Mouse (Mus musculus) B cell, adult 2 months (primary cell): ENCODE results near the gene Adamts17.

ENCODE experiments used
- DNase-seq, 2 experiments: peaks; one replicate each; pipeline ENCODE4 v3.0.0; 2022

The Adamts17 gene

GRCm38 (mm10) chr7:66847299-66847698 lies 7.8 kb downstream of the Adamts17 start:
- no peak for DNase-seq

- no peak for DNase-seq
These were observed 9.8 kb downstream of the Adamts17 start for GRCm38 (mm10) chr7:66849316-66849715.

- DNase-seq, result no peak
These were observed 12.6 kb downstream of the Adamts17 start for GRCm38 (mm10) chr7:66852164-66852563.

DNA sequence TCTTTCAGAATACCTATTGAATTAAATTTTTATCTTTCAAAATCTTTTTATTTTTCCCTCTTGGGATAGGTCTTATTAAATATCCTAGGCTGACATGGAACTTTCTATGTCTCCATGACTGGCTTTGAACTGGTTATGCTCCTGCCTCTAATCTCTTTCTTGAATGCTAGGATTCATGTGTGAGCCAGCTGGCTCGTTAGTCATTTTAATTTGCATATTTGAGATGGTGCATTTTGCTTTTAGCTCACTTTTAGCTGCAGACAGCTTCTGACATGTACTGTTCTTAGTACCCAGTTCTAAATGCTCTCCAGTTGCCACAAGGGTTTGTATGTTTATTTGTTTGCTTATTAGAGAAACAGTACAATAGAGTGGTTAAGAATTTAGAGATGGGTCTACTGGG lies 18.1 kb downstream of the Adamts17 start:
- no peak for DNase-seq

DNA sequence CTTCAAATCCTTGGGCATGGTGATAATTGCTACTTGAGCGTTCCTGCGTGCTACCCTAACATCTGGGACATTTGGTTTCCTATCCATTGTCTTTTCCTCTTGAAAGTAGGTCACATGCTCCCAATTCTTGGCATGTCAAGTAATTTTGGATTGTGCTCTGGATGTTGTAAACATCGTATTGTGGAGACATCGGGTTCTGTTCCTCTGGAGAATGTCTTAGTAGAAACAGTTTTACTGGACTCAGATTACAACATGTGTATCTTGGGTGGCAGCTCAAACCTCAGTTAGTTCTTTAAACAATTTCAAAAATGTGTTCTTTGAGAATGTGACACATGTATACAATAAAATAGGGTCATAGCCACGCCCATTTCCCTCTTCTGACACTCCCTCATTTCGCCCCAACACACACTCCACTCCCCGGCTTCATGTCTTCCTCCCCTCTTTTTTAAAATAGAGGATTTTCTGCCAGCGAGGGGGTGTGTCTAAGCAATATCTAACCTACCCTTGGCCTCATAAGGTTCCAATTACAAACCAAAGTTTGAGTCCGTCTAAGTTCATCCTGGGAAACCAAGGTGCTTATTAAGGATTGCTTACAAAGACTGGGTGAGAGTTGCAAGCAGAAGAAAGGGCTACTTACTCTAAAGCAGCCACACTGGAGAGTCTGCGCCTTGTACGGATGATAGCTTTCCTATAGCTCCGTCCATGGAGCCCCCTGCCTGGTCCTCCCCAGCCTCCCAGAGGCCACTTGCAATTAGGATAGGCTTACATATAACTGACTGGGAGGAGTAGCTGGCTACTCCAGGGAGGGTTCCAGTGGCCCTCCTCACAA lies 18.9 kb downstream of the Adamts17 start:
- no peak for DNase-seq

- no peak for DNase-seq
These were observed 19.7 kb downstream of the Adamts17 start for GRCm38 (mm10) chr7:66859220-66859619.

GRCm38 (mm10) chr7:66866944-66867718 lies 27.6 kb downstream of the Adamts17 start:
- DNase-seq, result peak; percentile 9 to 13

GRCm38 (mm10) chr7:66867719-66868501 lies 28.4 kb downstream of the Adamts17 start:
- no peak for DNase-seq

DNA sequence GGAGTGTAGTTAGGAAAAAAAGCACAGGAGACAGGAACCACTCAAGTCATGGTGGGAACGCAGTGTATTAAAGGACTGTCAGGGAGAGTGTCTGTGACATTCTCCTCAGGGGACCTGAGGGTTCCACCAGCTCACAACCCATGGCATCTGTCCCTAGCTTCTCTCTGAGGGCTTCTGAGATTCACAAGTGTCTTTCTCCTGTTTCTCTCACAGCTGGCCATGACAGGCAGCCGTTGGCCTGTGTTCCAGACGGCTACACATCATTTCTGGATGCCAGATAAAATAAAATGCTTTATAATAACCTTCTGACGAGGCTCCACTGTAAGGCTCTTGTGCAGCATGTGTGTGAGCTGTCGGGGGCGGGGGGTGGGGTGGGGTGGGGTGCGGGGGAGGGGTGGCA lies 32.0 kb downstream of the Adamts17 start:
- no peak for DNase-seq

GRCm38 (mm10) chr7:66871940-66872511 lies 32.5 kb downstream of the Adamts17 start:
- no peak for DNase-seq

DNA sequence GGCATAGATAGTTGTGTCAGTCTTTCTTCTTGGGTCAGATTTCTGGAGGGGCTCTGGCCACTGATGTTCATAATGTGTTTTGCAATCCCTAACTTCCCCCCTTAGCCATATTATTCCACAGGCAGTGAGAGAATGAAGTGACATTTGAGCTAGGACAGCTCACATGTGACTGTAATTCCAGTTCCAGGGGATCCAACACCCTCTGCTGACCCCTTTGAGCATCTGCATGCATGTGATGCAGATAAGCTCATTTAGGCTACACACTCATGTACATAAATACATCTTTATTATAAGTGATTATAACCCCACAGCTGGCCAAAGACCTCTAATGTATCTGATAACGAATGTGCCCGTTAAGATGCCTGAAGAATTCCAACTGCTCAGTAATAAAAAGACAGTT lies 33.7 kb downstream of the Adamts17 start:
- DNase-seq, result no peak

GRCm38 (mm10) chr7:66891431-66891830 lies 51.9 kb downstream of the Adamts17 start:
- DNase-seq, result no peak

DNA sequence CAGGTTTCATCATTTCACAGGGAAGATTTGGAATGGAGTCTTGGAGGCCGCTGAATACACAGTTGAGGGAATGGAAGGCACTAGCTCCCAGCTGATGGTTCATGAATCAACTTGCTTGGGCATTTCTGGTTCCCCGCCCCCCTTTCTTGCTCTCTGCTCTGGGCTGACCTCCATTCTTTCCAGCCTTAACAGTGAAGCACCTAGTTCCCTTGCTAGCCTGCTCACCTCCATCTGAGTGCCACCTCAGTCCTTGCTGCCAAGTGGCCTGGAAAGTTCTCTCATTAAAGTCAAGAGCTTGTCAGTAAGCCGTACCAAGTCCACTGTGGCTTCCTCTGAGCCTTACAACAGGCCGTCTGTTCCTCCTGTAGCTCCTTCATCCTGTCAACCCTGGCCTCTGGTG lies 52.6 kb downstream of the Adamts17 start:
- no peak for DNase-seq

DNA sequence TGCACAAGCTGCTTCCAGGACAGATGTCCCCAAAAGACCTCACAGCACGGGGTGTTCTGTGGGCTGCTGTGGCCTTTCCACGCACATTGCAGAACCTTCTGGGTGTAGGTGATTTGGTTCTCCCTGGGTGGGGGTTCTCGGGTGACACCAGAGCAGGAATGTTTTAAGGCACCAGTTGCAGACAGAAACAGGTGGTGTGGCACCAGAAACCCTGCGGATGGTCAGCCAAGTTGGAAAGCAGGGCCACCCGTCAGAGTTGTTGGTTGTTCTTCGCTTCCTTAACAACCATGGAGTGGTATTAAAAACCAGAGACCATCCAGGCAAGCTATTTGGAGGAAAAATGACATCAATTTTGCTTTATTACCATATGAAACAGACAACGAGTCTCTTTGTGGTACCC lies 62.8 kb downstream of the Adamts17 start:
- DNase-seq, result no peak

DNA sequence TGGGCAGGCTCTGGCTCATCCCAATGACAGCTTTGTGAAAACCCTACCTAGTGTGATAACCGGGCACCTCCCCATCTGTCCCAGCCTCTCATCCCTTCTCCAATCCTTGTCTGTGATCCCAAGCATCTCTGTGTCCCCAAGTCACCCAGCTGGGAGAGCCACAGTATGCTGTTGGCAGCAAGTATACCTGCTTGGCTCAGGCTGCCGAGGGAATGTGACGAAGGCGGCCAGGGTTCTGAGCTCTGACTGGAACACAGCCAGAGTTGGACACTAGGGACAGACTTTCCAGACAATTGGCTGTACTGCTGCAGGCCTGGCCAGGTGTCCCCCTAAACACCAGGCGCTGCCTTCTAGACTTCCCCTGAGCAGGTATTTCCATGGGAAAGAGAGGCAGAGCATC lies 63.5 kb downstream of the Adamts17 start:
- DNase-seq, result no peak

DNA sequence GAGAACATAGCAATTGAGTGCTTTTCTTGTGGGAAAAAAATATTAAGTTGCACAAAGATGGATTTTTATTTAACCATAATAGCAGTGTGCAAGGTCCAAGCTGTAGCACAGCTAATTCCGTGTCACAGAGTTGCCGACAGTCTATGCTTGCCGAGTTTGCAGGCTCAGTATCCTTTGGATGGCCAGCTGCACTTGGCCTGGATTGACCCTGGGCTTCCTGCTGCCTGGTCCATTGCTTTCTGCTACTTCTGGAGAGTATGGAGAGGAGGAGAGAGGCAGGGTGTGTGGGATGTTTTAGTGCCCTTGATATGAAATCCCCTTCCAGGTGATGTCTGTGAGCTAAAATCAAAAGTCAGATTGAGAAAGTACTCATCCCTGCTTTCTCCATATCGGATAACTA lies 66.4 kb downstream of the Adamts17 start:
- DNase-seq, result no peak

GRCm38 (mm10) chr7:66912866-66913265 lies 73.3 kb downstream of the Adamts17 start:
- DNase-seq, result no peak

DNA sequence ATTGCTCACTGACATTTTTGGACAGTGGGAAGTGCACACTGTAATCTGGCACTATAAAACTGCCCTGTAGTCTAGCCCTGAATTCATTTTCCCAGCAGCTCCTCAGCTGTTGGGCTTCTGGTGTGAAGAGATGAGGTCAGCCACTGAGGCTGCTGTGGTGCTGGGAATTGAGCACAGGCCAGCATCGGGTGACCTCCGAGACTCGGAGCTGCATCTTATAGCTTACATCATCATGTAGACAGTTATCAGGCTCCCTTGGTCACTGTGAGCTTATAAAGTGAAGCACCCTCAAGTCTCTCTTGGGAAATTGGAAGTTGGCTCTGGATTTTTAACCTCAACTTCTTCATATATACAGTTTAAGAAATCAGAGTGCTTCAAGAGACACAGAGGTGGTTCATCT lies 84.1 kb downstream of the Adamts17 start:
- no peak for DNase-seq

DNA sequence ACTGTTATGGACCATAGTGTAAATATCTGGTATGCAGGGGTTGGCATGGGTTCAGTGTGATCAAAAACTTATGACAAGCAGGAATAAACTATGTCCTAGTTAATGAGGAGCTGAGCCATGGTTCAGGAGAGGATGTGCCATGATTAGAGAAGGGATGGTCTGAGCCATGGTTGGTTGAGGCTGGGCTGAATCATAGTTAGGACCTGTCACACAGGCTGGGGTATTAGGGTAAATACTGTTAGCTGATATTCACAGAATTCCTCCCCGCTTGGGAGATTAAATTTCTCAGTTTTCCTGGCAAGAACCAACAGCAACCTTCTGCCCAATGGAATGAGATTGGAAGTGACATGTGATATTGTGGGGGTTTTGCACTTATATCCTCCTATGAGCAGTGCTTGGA lies 84.6 kb downstream of the Adamts17 start:
- DNase-seq, result no peak

DNA sequence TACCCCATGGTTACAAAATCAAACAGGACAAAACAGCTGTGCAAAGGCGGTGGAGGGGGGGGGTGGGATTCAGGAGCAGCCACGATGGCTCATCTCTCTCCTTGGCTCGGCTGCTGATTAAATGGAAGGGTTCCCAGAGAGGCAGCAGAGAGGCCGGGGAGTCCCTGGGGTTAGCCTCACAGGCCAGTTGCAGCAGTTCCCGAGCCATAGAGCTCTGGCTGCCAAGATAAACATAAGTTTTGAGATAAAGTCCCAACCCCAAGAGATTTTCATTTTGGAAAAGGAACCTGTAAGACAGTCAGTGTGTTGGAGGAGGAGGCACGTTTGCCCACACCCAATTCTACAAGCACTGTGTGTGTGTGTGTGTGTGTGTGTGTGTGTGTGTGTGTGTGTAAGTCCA lies 89.7 kb downstream of the Adamts17 start:
- DNase-seq, result no peak

- DNase-seq, result no peak
These were observed 91.8 kb downstream of the Adamts17 start for GRCm38 (mm10) chr7:66931291-66931690.

DNA sequence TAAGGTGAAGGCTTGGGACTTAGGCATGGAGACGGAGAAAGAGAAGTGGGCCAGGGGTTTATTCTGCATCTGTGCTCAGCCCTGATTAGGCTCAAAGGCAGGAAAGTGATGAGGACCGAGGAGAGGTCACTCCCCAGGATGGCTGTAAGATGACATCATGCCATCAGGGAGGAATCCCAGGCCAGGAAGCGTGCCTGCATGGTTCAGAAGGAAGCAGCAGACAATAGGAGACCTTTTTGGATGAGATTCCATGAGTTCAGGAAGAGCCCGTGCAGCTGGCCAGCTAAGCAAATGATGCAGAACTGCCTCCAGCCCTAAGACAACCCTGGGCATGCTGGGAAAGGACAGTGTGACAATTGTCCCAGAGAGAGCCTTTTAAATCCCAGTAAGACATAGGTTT lies 93.7 kb downstream of the Adamts17 start:
- no peak for DNase-seq

GRCm38 (mm10) chr7:66934062-66934461 lies 94.5 kb downstream of the Adamts17 start:
- DNase-seq, result no peak
